Mouse (Mus musculus) macrophage (primary cell): ENCODE results near the gene Zic2. TPM values are rescaled to one million over a fixed set of nuclear protein-coding genes. Genes with fewer than 3 reads are reported as not detected.

Experiments
- H3K27ac ChIP-seq: fragments of 350-480 bp; formaldehyde crosslinking; 2 replicates; pipeline ENCODE4 v1.9.0; 2021
- H3K36me3 ChIP-seq: fragments of 350-480 bp; formaldehyde crosslinking; 2 replicates; pipeline ENCODE4 v1.9.0; 2021; ENCODE audit errors: inconsistent target
- H3K4me3 ChIP-seq: fragments of 350-480 bp; formaldehyde crosslinking; 2 replicates; pipeline ENCODE4 v1.9.0; 2021; ENCODE audit errors: inconsistent target
- H3K79me2 ChIP-seq: fragments of 350-480 bp; formaldehyde crosslinking; 2 replicates; pipeline ENCODE4 v1.9.0; 2021; ENCODE audit errors: inconsistent target
- WGBS: methylation state at CpG from one replicate; pipeline ENCODE4 v1.1.7; 2026; ENCODE audit warnings: inconsistent platforms; ENCODE audit not compliant: missing documents; 5-methylcytosine and 5-hydroxymethylcytosine counted together
- polyA plus RNA-seq: library from polyadenylated mRNA; stranded (reverse); fragments of 250-400 nt; gene quantifications from 3 replicates; pipeline ENCODE4 v1.2.4, GENCODE M21; 2018; ENCODE audit warnings: inconsistent platforms

The Zic2 gene
- polyA plus RNA-seq, 1 experiment from 2014 or later = not detected

GRCm38 (mm10) chr14:122466756-122467362 is 8.4 kb upstream of the Zic2 start:
- Histone ChIP-seq H3K79me2 (no peaks in the 10 kb centered on the region), H3K27ac (no peak overlapping the region), H3K36me3 (no peaks in the 10 kb centered on the region), H3K4me3 (no peak overlapping the region)
- 57% methylated on average over 6 of the region's 7 CpGs for WGBS

GRCm38 (mm10) chr14:122467926-122468841 is 7.1 kb upstream of the Zic2 start:
- no peak overlapping the region for H3K4me3 ChIP-seq
- H3K27ac ChIP-seq = no peak overlapping the region
- no peaks in the 10 kb centered on the region for H3K79me2 ChIP-seq
- H3K36me3 ChIP-seq = no peaks in the 10 kb centered on the region
- 14% methylated on average over 23 of the region's 23 CpGs for WGBS

GRCm38 (mm10) chr14:122468971-122469755 is 6.1 kb upstream of the Zic2 start:
- Histone ChIP-seq H3K27ac (no peak overlapping the region), H3K4me3 (no peak overlapping the region), H3K36me3 (no peaks in the 10 kb centered on the region), H3K79me2 (no peaks in the 10 kb centered on the region)
- 8% methylated on average over 28 of the region's 28 CpGs for WGBS

- Histone ChIP-seq H3K4me3 (no peak overlapping the region), H3K27ac (no peak overlapping the region)
- 13% methylated on average over 17 of the region's 31 CpGs for WGBS
Measured at GRCm38 (mm10) chr14:122471449-122472085, 3.7 kb upstream of the Zic2 start.

GRCm38 (mm10) chr14:122472161-122472560 is 3.1 kb upstream of the Zic2 start:
- Histone ChIP-seq H3K27ac (no peak overlapping the region), H3K79me2 (no peaks in the 10 kb centered on the region), H3K4me3 (no peak overlapping the region), H3K36me3 (no peaks in the 10 kb centered on the region)
- 6% methylated on average over 8 of the region's 13 CpGs for WGBS

More at GRCm38 (mm10) chr14:122471449-122472085, 3.7 kb upstream of the Zic2 start:
- Histone ChIP-seq H3K36me3 (no peaks in the 10 kb centered on the region), H3K79me2 (no peaks in the 10 kb centered on the region)

GRCm38 (mm10) chr14:122472647-122473046 is 2.6 kb upstream of the Zic2 start:
- H3K27ac ChIP-seq = no peak overlapping the region
- H3K36me3 ChIP-seq = no peaks in the 10 kb centered on the region
- H3K79me2 ChIP-seq = no peaks in the 10 kb centered on the region
- 7% methylated on average over 5 of the region's 5 CpGs for WGBS
- H3K4me3 ChIP-seq = no peak overlapping the region

GRCm38 (mm10) chr14:122473211-122473751 is 2.0 kb upstream of the Zic2 start:
- H3K4me3 ChIP-seq = no peak overlapping the region
- 10% methylated on average over 17 of the region's 17 CpGs for WGBS
- no peak overlapping the region for H3K27ac ChIP-seq
- H3K79me2 ChIP-seq = no peaks in the 10 kb centered on the region
- H3K36me3 ChIP-seq = no peaks in the 10 kb centered on the region

- WGBS = 3% methylated on average over 54 of the region's 57 CpGs
- Histone ChIP-seq H3K36me3 (no peaks in the 10 kb centered on the region), H3K27ac (no peak overlapping the region), H3K4me3 (no peak overlapping the region), H3K79me2 (no peaks in the 10 kb centered on the region)
Measured at GRCm38 (mm10) chr14:122474041-122474890, 969 bp upstream of the Zic2 start.

- no peak overlapping the region for H3K27ac ChIP-seq
- no peaks in the 10 kb centered on the region for H3K79me2 ChIP-seq
- H3K36me3 ChIP-seq = no peaks in the 10 kb centered on the region
- WGBS = 1% methylated on average over 52 of the region's 65 CpGs
- no peak overlapping the region for H3K4me3 ChIP-seq
Measured at GRCm38 (mm10) chr14:122475557-122476040, 364 bp downstream of the Zic2 start.

- WGBS = 4% methylated on average over 52 of the region's 62 CpGs
- H3K4me3 ChIP-seq = no peak overlapping the region
- H3K36me3 ChIP-seq = no peaks in the 10 kb centered on the region
Measured at GRCm38 (mm10) chr14:122476041-122476821, 996 bp downstream of the Zic2 start.

GRCm38 (mm10) chr14:122476822-122477215 is 1.6 kb downstream of the Zic2 start:
- H3K36me3 ChIP-seq = no peaks in the 10 kb centered on the region
- WGBS = 8% methylated on average over 17 of the region's 18 CpGs

More at GRCm38 (mm10) chr14:122476041-122476821, 996 bp downstream of the Zic2 start:
- Histone ChIP-seq H3K27ac (no peak overlapping the region), H3K79me2 (no peaks in the 10 kb centered on the region)

GRCm38 (mm10) chr14:122477261-122477671 is 2.0 kb downstream of the Zic2 start:
- H3K36me3 ChIP-seq = no peaks in the 10 kb centered on the region
- WGBS = 8% methylated on average over 20 of the region's 20 CpGs
- H3K4me3 ChIP-seq = no peak overlapping the region
- no peaks in the 10 kb centered on the region for H3K79me2 ChIP-seq
- H3K27ac ChIP-seq = no peak overlapping the region

More at GRCm38 (mm10) chr14:122476822-122477215, 1.6 kb downstream of the Zic2 start:
- H3K4me3 ChIP-seq = no peak overlapping the region
- no peak overlapping the region for H3K27ac ChIP-seq
- no peaks in the 10 kb centered on the region for H3K79me2 ChIP-seq
